Mouse (Mus musculus): Measurements from ENCODE around the gene Klhl3.

DNA sequence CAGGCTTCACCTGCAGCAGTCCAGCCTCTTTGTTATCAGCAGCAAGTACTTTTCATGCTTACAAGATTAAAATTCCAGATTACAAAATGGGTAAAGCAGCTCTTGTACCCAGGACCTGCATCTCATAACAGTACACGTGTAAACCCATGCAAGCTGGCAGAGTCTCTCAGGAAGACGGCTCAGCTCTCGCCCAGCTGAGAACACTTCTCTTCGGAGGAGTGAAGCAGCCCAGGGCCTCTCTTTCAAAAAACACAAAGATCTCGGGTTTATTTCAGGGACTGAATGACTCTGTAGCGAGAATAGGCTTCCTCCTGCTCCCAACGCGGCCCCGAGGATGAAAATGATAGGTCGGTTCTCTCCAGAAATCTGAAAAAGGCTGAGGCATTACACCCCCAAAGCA, 128.8 kb downstream of the Klhl3 start:
- TF ChIP-seq GATA1 (IDR thresholded peaks at IDR 0.05; ENCODE audit: low read length) (no peak), TAL1 (IDR thresholded peaks at IDR 0.05; ENCODE audit: low read length) (no peak)

Data from erythroblast, embryonic 14.5 days (primary cell).